In genomic region chr5:15678907-15679306, GRCm38 (mm10) we compare ENCODE assay signal across 20 mouse cellular contexts. TPM values are rescaled to one million over a fixed set of nuclear protein-coding genes. Genes with fewer than 3 reads are reported as not detected.
DNase-seq lines count a peak whose midpoint lies in the region; ATAC-seq and TF ChIP-seq lines count a peak whose summit lies in the region.
"Not testable (repeated sequence)": the region's sequence is repeated elsewhere in the genome, so short reads cannot be mapped to it uniquely, and the experiment has no call there.
"Had no signal": no experiment of that assay in that cellular context is flagged by ENCODE, and none has a peak within 500 bp of the region (broad histone marks: within the 10 kb centered on the region; RNA-seq: fewer than 3 reads in every experiment).

No protein-coding gene starts in this region.

- H3K36me3 ChIP-seq in embryonic facial prominence, embryonic 14.5 days (ENCODE audit: control insufficient read depth, insufficient read depth, low read length); heart, embryonic 10.5 days; intestine, embryonic 14.5 days (ENCODE audit: control insufficient read depth, insufficient read depth, low read length); lung, postnatal 0 days (ENCODE audit: insufficient read depth, low read length): not testable (repeated sequence)

- 66% methylated on average over 2 of the region's 2 CpGs for WGBS in embryonic facial prominence, embryonic 14.5 days
- WGBS in heart, embryonic 10.5 days = 61% methylated on average over 2 of the region's 2 CpGs
- WGBS in intestine, embryonic 14.5 days = 73% methylated on average over 2 of the region's 2 CpGs
- WGBS in lung, postnatal 0 days = 57% methylated on average over 2 of the region's 2 CpGs

- H3K4me1 ChIP-seq in embryonic facial prominence, embryonic 14.5 days (ENCODE audit: control insufficient read depth, insufficient read depth, low read length); heart, embryonic 10.5 days; intestine, embryonic 14.5 days (replicated peaks; ENCODE audit: control insufficient read depth, insufficient read depth, low read length); lung, postnatal 0 days (ENCODE audit: insufficient read depth, low read depth, low read length): not testable (repeated sequence)

- H3K4me3 ChIP-seq in embryonic facial prominence, embryonic 14.5 days (ENCODE audit: low read depth, low read length); heart, embryonic 10.5 days; intestine, embryonic 14.5 days (ENCODE audit: low read depth, low read length); lung, postnatal 0 days (ENCODE audit: low read depth, low read length): not testable (repeated sequence)

- H3K9ac ChIP-seq in embryonic facial prominence, embryonic 14.5 days (ENCODE audit: low read depth, low read length); intestine, embryonic 14.5 days (ENCODE audit: low read length); lung, postnatal 0 days (replicated peaks; ENCODE audit: low read depth): not testable (repeated sequence)

- not testable (repeated sequence) for ATAC-seq in embryonic facial prominence, embryonic 14.5 days (ENCODE audit: low read depth); intestine, embryonic 14.5 days (replicated peaks; ENCODE audit: low FRiP score, low TSS enrichment, low read depth); lung, postnatal 0 days

- TF ChIP-seq CTCF in lung, postnatal 0 days (IDR thresholded peaks at IDR 0.05) = not testable (repeated sequence)

- not testable (repeated sequence) for H3K27ac ChIP-seq in embryonic facial prominence, embryonic 14.5 days (replicated peaks; ENCODE audit: low read depth, low read length); heart, embryonic 10.5 days; intestine, embryonic 14.5 days (ENCODE audit: low read depth); lung, postnatal 0 days (ENCODE audit: low read length)

- TF ChIP-seq EP300 in lung, postnatal 0 days (IDR thresholded peaks at IDR 0.05) = not testable (repeated sequence)

- H3K27me3 ChIP-seq in embryonic facial prominence, embryonic 14.5 days (replicated peaks; ENCODE audit: control insufficient read depth, insufficient read depth, low read length); heart, embryonic 10.5 days (ENCODE audit: insufficient read depth, poor library complexity, severe bottlenecking); intestine, embryonic 14.5 days (replicated peaks; ENCODE audit: control insufficient read depth, insufficient read depth, low read length); lung, postnatal 0 days (replicated peaks; ENCODE audit: insufficient read depth, low read length): not testable (repeated sequence)

- not testable (repeated sequence) for H3K4me2 ChIP-seq in embryonic facial prominence, embryonic 14.5 days (ENCODE audit: low read depth, low read length); intestine, embryonic 14.5 days (ENCODE audit: low read length); lung, postnatal 0 days (replicated peaks; ENCODE audit: low read depth, low read length)

- peaks cover 11% of the 10 kb centered on the region for H3K9me3 ChIP-seq in embryonic facial prominence, embryonic 14.5 days (ENCODE audit: control insufficient read depth, low read length)
- peaks cover 14% of the 10 kb centered on the region; the same call in 1 of the 2 replicates for H3K9me3 ChIP-seq in heart, embryonic 10.5 days
- not testable (repeated sequence) for H3K9me3 ChIP-seq in intestine, embryonic 14.5 days (ENCODE audit: control insufficient read depth, low read length); lung, postnatal 0 days (ENCODE audit: low read length)

- DNase-seq in NIH3T3 (ENCODE audit: low read depth) = peak; percentile 12
- DNase-seq in embryonic facial prominence, embryonic 14.5 days (ENCODE audit: low spot score) = peak; percentile 16
- DNase-seq in heart, embryonic 10.5 days (ENCODE audit: low spot score) = peak; percentile 83
- peak; percentile 50 for DNase-seq in intestine, embryonic 14.5 days (ENCODE audit: low spot score)
- DNase-seq in liver = peak; percentile 2
- DNase-seq in lung, postnatal 0 days (ENCODE audit: low spot score) = peak; percentile 11
- DNase-seq in thymus, postnatal 0 days (ENCODE audit: low spot score) = peak; percentile 17

RNA-seq across cellular contexts. Expression of gene 4930572O03Rik, which starts 22.0 kb away (rescaled TPM):
- not detected in 2 replicates for polyA plus RNA-seq in embryonic facial prominence, embryonic 14.5 days (2014; fragmentation: Nextera tagmentation; extraction: Ambion mirVana)
- polyA plus RNA-seq in heart, embryonic 10.5 days (2016; fragmentation: Nextera tagmentation; extraction: Ambion mirVana) = not detected in 2 replicates
- not detected in 2 replicates for polyA plus RNA-seq in intestine, embryonic 14.5 days (2014; fragmentation: Nextera tagmentation; extraction: Ambion mirVana)
- not detected in 2 replicates for polyA plus RNA-seq in lung, postnatal 0 days (2015; fragmentation: Nextera tagmentation; extraction: Ambion mirVana)
- polyA plus RNA-seq in thymus, postnatal 0 days (2015; fragmentation: Nextera tagmentation; extraction: Ambion mirVana) = not detected in 2 replicates
- polyA plus RNA-seq: cortical plate, adult 2 months; embryonic facial prominence, embryonic 10.5 days; embryonic facial prominence, embryonic 15.5 days; erythroblast, embryonic 14.5 days; forebrain, embryonic 12.5 days; forebrain, embryonic 16.5 days; frontal cortex, adult 2 months; heart, adult 2 months; heart, embryonic 12.5 days; heart, embryonic 16.5 days; hindbrain, embryonic 11.5 days; hindbrain, embryonic 16.5 days; intestine, embryonic 15.5 days had no signal

RNA-seq across cellular contexts. Expression of gene Speer4c, which starts 35.2 kb away (rescaled TPM):
- 0.28 TPM in 1 of 2 replicates, not detected in the other for polyA plus RNA-seq in embryonic facial prominence, embryonic 14.5 days (2014; fragmentation: Nextera tagmentation; extraction: Ambion mirVana)
- not detected in 2 replicates for polyA plus RNA-seq in heart, embryonic 10.5 days (2016; fragmentation: Nextera tagmentation; extraction: Ambion mirVana)
- not detected in 2 replicates for polyA plus RNA-seq in intestine, embryonic 14.5 days (2014; fragmentation: Nextera tagmentation; extraction: Ambion mirVana)
- polyA plus RNA-seq in lung, postnatal 0 days (2015; fragmentation: Nextera tagmentation; extraction: Ambion mirVana) = 0.42 and 0.51 TPM in 2 replicates
- 0.72 and 0.82 TPM in 2 replicates for polyA plus RNA-seq in thymus, postnatal 0 days (2015; fragmentation: Nextera tagmentation; extraction: Ambion mirVana)
- polyA plus RNA-seq: cortical plate, adult 2 months; embryonic facial prominence, embryonic 10.5 days; erythroblast, embryonic 14.5 days; forebrain, embryonic 12.5 days; forebrain, embryonic 16.5 days; frontal cortex, adult 2 months; heart, adult 2 months; heart, embryonic 12.5 days; heart, embryonic 16.5 days; hindbrain, embryonic 11.5 days; hindbrain, embryonic 16.5 days; intestine, embryonic 15.5 days had no signal

Comparison
In these comparisons a context has a peak if more than half of its experiments do, and no peak if none do; other contexts are left out.
1. DNase-seq: peak in every context shown above with its lines; median percentile 83 in heart, embryonic 10.5 days; 50 in intestine, embryonic 14.5 days; 17 in thymus, postnatal 0 days; 16 in embryonic facial prominence, embryonic 14.5 days; 12 in NIH3T3; 11 in lung, postnatal 0 days; 2 in liver.